Mouse (Mus musculus) liver, embryonic 13.5 days (tissue): ENCODE results near the gene Gm4869. TPM values are rescaled to one million over a fixed set of nuclear protein-coding genes. Genes with fewer than 3 reads are reported as not detected.

Source experiments
- ATAC-seq: fragments of 200-750 bp; cut with Nextera tagmentation; 2 replicates; pipeline ENCODE4 v1.8.0; 2017; ENCODE audit warnings: low read depth, mild to moderate bottlenecking, moderate number of reproducible peaks, moderate library complexity
- DNase-seq: peaks from one replicate; pipeline ENCODE4 v3.0.0; 2022
- H3K27ac ChIP-seq: fragments of 300-500 bp; sonication (generic); 2 replicates; pipeline ENCODE4 v1.5.1; 2015; ENCODE audit warnings: moderate library complexity, mild to moderate bottlenecking, inconsistent platforms
- H3K27me3 ChIP-seq: fragments of 300-500 bp; sonication (generic); 2 replicates; pipeline ENCODE4 v1.6.1; 2015; ENCODE audit warnings: mild to moderate bottlenecking, inconsistent platforms
- H3K36me3 ChIP-seq: fragments of 300-500 bp; sonication (generic); 2 replicates; pipeline ENCODE4 v1.6.1; 2015; ENCODE audit warnings: mild to moderate bottlenecking, inconsistent platforms
- H3K4me1 ChIP-seq: fragments of 300-500 bp; sonication (generic); replicated peaks from 2 replicates; pipeline ENCODE4 v1.6.1; 2015; ENCODE audit warnings: inconsistent platforms
- H3K4me2 ChIP-seq: fragments of 300-500 bp; sonication (generic); 2 replicates; pipeline ENCODE4 v1.6.1; 2015; ENCODE audit warnings: inconsistent platforms, mild to moderate bottlenecking, moderate library complexity
- H3K4me3 ChIP-seq: fragments of 300-500 bp; sonication (generic); replicated peaks from 2 replicates; pipeline ENCODE4 v1.5.1; 2015; ENCODE audit warnings: mild to moderate bottlenecking, inconsistent platforms
- H3K9ac ChIP-seq: fragments of 300-500 bp; sonication (generic); 2 replicates; pipeline ENCODE4 v1.6.1; 2015; ENCODE audit warnings: mild to moderate bottlenecking, inconsistent platforms
- H3K9me3 ChIP-seq: fragments of 300-500 bp; sonication (generic); replicated peaks from 2 replicates; pipeline ENCODE4 v1.6.1; 2016; ENCODE audit warnings: inconsistent platforms
- WGBS: fragments of 180-500 bp; shearing (Covaris S2); methylation state at CpG from one replicate; pipeline ENCODE4 v1.1.7; 2015; ENCODE audit not compliant: insufficient replicate concordance; 5-methylcytosine and 5-hydroxymethylcytosine counted together
- polyA plus RNA-seq: library from polyadenylated mRNA; unstranded; fragments of >200 nt; fragmentation: Nextera tagmentation; extraction: Ambion mirVana; gene quantifications from 2 replicates; pipeline ENCODE4 v1.2.1, GENCODE M21; 2015

The Gm4869 gene
- not detected in 2 replicates for polyA plus RNA-seq

DNA sequence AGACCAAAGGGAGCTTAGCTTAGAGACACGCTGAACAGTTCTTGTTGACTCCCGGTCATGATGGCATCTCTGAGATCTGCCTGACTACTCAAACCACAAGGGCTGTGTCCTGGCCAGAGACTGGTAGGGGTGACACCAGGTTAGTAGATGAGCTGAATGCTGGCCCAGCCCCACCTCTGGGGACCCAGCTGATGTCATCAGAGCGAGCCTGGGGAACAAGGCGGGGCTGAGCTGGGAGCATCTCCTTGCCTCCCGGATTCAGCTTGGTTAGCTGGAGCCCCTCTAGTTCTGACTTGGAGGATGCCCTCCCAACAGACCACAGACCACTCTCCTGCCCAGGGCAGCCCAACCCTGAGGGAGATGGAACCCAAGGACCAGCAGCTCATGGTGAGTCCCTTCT is at the start of gene Gm4869:
Gene Gm4869, plus strand, starts transcription at position 301 of the 400 bp plus-strand sequence.
- no peaks in the 10 kb centered on the region for H3K27me3 ChIP-seq
- peaks cover 54% of the 10 kb centered on the region for H3K36me3 ChIP-seq
- 72% methylated on average over 5 of the region's 5 CpGs for WGBS
- no peaks in the 10 kb centered on the region for H3K9me3 ChIP-seq
- 0 out of 2 replicates have a peak, but pooled peaks have one; percentile 18 for ATAC-seq
- no peak within 1 kb of the TSS for H3K9ac ChIP-seq
- no peak within 1 kb of the TSS for H3K4me3 ChIP-seq
- H3K4me2 ChIP-seq: no peak within 1 kb of the TSS
- no peak for DNase-seq
- no peak within 1 kb of the TSS for H3K27ac ChIP-seq
- no peaks in the 10 kb centered on the region for H3K4me1 ChIP-seq

DNA sequence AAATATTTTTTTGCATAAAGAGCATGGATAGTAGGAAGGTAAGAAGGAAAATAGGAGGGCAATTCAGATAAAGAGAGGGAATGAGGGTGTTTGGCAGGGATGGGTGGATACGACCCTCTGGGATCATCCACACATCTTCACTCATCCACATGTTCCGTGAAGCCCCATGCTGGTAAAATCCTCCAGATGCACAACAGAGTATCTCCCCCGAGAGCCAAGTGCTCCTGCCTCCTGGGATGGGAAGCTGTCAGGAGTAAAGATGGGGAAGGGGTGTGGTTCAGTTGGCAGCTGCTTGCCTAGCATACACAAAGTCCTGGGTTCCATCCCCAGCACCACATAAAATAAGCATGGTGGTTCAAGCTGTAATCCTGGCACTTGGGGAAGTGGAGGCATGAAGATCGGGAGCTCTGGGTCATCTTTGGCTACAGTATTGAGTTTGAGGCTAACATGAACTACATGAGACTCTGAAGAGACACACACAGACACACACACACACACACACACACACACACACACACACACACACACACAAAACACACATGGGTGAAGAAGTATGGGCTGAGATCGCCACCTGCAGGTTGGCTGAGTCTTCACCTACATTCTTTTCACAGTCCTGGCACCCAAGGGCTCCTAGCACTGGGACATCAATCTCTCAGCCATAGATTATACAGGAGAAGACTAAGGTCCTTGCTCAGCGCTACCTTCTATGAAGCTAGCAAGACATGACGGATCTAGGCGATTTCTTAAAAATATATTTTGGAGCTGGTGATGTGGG is 49.1 kb upstream of the Gm4869 start:
- Histone ChIP-seq H3K9ac (no peak overlapping the region), H3K9me3 (no peaks in the 10 kb centered on the region), H3K4me3 (no peak overlapping the region), H3K4me1 (no peaks in the 10 kb centered on the region), H3K36me3 (no peaks in the 10 kb centered on the region), H3K27me3 (peaks cover 8% of the 10 kb centered on the region; the same call in 1 of the 2 replicates), H3K27ac (no peak overlapping the region), H3K4me2 (no peak overlapping the region)
- ATAC-seq (no peak), DNase-seq (no peak)
- 51% methylated on average over 8 of the region's 8 CpGs for WGBS

DNA sequence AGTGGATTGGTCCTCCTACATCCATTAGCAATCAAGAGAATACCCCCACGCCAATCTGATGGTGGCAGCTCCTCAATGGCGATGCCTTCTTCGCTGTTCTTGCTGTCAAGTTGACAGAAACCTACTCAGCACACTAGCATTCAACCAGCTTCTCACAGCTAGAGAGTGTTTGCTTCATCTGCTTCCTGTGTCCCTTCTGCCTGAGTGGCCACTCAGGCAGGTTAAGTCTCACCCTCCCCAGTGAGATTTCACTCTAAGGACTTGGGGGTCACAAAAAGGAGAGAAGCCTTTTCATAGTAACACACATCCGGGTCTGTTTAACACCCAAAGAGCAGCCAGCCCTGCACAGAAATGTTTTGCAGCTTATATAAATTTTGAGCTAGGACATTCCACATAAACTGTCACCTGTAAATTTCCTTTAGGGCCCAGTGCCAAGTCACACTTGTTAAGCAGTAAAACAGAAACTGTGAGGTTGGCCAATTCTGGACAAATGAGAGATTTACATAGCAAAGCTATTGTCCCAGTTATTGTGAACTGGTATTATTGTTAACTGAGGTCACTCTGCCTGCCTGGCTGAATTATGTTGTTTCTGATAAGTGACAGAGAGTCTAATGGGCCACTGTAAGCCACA is 42.7 kb upstream of the Gm4869 start:
- H3K4me1 ChIP-seq: no peaks in the 10 kb centered on the region
- no peak overlapping the region for H3K4me2 ChIP-seq
- DNase-seq (no peak), ATAC-seq (no peak)
- no peak overlapping the region for H3K9ac ChIP-seq
- peaks cover 4% of the 10 kb centered on the region for H3K27me3 ChIP-seq
- H3K36me3 ChIP-seq: no peaks in the 10 kb centered on the region
- 73% methylated on average over 4 of the region's 4 CpGs for WGBS
- no peaks in the 10 kb centered on the region for H3K9me3 ChIP-seq
- no peak overlapping the region for H3K4me3 ChIP-seq
- H3K27ac ChIP-seq: no peak overlapping the region

DNA sequence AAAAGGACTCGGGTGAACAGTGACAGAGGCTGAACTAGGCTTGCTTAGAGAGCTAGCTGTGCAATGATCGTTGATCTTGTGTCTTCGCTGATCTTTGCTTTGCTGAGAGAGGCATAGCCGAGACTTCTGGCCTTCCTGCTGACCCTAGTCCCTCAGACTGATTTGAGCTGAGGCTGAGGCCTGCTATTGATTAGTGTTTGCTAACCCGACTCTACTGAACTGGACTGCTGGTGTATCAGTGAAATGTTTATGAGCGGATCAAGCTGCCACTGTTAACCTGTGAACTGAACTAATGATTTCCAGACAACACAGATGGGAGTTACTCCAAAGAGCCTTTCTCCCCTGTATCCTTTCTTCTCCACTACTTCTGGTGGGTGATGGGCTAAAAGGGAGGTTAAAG is 40.3 kb upstream of the Gm4869 start:
- no peak overlapping the region for H3K27ac ChIP-seq
- H3K4me1 ChIP-seq: no peaks in the 10 kb centered on the region
- H3K4me3 ChIP-seq: no peak overlapping the region
- DNase-seq: no peak
- no peaks in the 10 kb centered on the region; the same call in 1 of the 2 replicates for H3K27me3 ChIP-seq
- H3K9ac ChIP-seq: no peak overlapping the region
- no peak for ATAC-seq
- 73% methylated on average over 6 of the region's 6 CpGs for WGBS
- H3K9me3 ChIP-seq: no peaks in the 10 kb centered on the region
- H3K36me3 ChIP-seq: no peaks in the 10 kb centered on the region
- H3K4me2 ChIP-seq: no peak overlapping the region

DNA sequence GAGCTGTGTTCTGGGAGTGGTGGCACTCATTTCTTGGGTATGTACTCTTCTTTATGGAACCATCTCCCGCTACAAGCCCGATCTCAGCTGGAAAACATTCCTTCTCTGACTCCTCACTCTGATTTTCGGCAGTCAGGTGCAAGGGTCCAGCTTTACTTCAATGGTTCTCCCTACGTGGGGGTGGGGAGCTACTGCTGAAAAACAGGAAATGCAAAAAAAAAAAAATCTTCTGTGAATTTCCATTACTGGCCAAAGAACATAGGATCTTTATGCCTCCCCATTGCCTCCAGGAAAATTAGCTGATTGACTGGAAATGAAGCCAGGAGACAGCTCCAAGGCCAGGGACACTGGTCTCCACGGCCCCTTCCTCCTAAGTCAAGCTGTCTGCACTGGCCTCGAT is 38.8 kb upstream of the Gm4869 start:
- Histone ChIP-seq H3K4me1 (no peaks in the 10 kb centered on the region), H3K4me2 (no peak overlapping the region), H3K9me3 (no peaks in the 10 kb centered on the region), H3K27ac (no peak overlapping the region), H3K36me3 (no peaks in the 10 kb centered on the region), H3K27me3 (no peaks in the 10 kb centered on the region; the same call in 1 of the 2 replicates), H3K4me3 (no peak overlapping the region), H3K9ac (no peak overlapping the region)
- ATAC-seq: no peak
- DNase-seq: no peak
- 42% methylated on average over 6 of the region's 6 CpGs for WGBS

DNA sequence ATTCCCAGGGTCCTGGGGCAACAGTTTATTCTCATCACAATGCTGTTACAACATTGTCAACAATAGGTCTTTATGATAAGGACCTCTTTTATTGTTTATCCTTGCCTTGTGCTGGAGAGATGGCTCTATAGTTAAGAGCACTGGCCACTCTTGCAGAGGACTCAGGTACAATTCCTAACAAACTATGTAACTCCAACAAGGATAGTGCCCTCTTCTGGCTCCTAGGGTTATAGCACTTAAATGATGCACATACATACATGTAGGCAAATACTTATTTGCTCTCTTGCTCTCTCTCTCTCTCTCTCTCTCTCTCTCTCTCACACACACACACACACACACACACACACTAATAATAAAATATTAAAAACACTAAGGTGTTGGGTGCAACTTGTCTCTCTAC is 36.6 kb upstream of the Gm4869 start:
- Histone ChIP-seq H3K27me3 (no peaks in the 10 kb centered on the region), H3K4me1 (no peaks in the 10 kb centered on the region), H3K27ac (no peak overlapping the region), H3K9me3 (no peaks in the 10 kb centered on the region), H3K4me2 (no peak overlapping the region), H3K4me3 (no peak overlapping the region), H3K9ac (no peak overlapping the region), H3K36me3 (no peaks in the 10 kb centered on the region)
- ATAC-seq (no peak), DNase-seq (no peak)

DNA sequence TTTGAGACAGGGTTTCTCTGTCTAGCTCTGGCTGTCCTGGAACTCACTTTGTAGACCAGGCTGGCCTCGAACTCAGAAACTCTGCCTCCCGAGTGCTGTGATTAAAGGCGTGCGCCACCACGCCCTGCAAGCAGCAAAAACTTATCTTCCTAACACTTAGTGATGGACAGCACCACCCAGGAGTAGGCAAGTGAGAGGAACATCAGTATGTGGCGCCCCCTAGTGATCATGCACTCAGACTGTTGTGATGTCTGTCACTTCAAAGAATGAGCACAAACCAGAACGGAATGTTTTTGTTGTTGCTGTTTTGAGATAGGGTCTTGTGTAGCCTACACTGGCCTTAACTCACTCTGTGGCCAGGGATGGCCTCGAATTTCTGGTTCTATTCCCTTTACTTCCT is 34.1 kb upstream of the Gm4869 start:
- Histone ChIP-seq H3K4me2 (no peak overlapping the region), H3K4me1 (no peaks in the 10 kb centered on the region), H3K9me3 (no peaks in the 10 kb centered on the region), H3K4me3 (no peak overlapping the region), H3K27ac (no peak overlapping the region), H3K36me3 (no peaks in the 10 kb centered on the region), H3K27me3 (no peaks in the 10 kb centered on the region), H3K9ac (no peak overlapping the region)
- DNase-seq (peak; percentile 59), ATAC-seq (peak; percentile 69; the same call in 1 of the 2 replicates)
- 17% methylated on average over 8 of the region's 8 CpGs for WGBS

DNA sequence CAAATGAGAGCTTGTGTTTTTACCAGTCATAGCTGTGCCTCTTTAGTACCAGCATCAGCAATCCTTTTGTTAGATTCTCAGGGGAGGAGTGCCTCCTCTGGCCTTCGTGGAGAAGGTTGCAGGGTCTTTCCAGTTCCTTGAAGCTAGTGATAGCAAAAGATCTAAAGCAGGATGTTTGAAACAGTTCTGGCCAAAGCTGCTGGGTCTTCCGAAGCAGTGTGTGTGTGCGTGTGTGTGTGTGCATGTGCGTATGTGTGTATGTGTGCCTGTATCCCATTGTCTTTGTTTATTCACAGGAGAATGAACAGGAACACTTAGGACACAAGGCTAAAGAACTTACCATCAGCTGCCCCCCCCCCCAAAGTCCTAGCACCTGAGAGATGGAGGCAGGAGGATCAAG is 30.8 kb upstream of the Gm4869 start:
- no peak for DNase-seq

DNA sequence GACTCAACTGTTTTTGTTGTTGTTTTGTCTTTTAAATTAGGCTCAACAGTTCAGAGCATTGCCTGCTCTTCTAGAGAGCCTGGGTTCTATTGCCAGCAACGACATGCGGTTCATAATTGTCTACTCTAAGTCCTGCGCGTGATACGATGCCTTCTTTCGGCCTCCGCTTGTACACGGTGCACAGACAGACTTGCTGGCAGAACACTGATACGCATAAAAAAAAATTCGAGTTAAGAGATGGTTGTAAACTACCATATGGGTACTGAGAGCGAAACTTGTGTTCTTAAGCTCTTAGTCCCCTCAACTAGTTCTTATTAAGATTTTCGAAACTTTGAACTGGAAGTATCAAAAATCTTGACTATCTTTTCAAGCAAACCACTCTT is 27.3 kb upstream of the Gm4869 start:
- no peaks in the 10 kb centered on the region for H3K9me3 ChIP-seq
- ATAC-seq: 0 out of 2 replicates have a peak, but pooled peaks have one; percentile 10
- peaks cover 16% of the 10 kb centered on the region for H3K36me3 ChIP-seq
- peak overlapping the region; percentile 79 for H3K4me3 ChIP-seq
- H3K4me2 ChIP-seq: peak overlapping the region; percentile 93
- H3K9ac ChIP-seq: peak overlapping the region; percentile 82
- peak; percentile 10 for DNase-seq
- peaks cover 39% of the 10 kb centered on the region for H3K4me1 ChIP-seq
- peak overlapping the region; percentile 89 for H3K27ac ChIP-seq
- no peaks in the 10 kb centered on the region for H3K27me3 ChIP-seq
- under 1% methylated on average over 12 of the region's 12 CpGs for WGBS

More for the DNA sequence above, 30.8 kb upstream of the Gm4869 start:
- Histone ChIP-seq H3K4me3 (no peak overlapping the region), H3K36me3 (no peaks in the 10 kb centered on the region), H3K9ac (no peak overlapping the region), H3K4me1 (peaks cover 8% of the 10 kb centered on the region; the same call in 1 of the 2 replicates), H3K9me3 (no peaks in the 10 kb centered on the region), H3K27ac (no peak overlapping the region), H3K27me3 (no peaks in the 10 kb centered on the region), H3K4me2 (no peak overlapping the region)
- ATAC-seq: no peak
- WGBS: 51% methylated on average over 4 of the region's 4 CpGs

DNA sequence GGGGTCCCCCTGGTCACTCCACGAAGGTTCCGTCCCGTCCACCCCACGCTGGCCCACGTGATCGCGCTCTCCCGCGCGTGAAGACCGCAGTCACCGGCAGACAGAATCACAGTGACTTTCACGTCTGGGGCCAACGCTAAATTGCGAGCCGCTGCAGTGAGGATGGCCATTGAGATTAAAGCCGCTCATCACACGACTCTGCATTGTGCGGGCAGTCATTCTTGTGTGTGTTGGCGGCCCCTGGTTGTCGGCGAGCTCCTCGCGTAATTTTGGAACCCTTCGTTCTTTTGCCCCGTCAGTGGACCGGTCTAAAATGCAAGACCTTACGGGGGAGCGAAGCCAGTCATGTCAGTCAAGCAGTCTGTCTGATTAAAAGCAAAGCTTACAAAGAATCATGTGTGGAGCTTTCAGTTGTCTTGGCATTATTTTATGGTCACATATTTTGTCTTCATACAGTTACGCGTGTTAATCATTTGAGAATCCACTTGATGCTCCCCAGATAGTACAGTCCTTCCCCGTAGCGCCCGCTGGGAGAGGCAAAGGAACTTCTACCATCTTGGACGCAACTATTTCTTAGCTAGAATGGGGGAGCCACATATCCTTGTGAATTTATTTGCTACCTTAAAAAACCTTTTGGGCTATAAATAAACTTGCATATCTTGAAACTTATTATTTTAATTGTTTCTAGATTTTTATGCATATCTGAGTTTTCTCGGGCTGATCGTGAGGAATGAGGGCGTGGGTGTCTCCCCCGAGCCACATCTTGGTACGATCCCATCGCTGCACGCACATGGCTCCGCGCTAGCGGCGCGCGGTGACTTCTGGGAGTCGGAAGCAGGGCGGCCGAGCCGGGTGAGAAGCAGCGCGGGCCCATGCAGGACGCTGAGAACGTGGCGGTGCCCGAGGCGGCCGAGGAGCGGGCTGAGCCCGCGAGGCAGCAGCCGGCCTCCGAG is 26.7 kb upstream of the Gm4869 start, which contains the start of gene Eif3b:
Gene Eif3b, plus strand, starts transcription at position 840 of the 953 bp plus-strand sequence.
- under 1% methylated on average over 65 of the region's 65 CpGs for WGBS
- Histone ChIP-seq H3K9me3 (no peaks in the 10 kb centered on the region), H3K36me3 (peaks cover 23% of the 10 kb centered on the region), H3K27ac (peak within 1 kb of the TSS; percentile 89), H3K4me3 (peak within 1 kb of the TSS; percentile 79), H3K4me1 (peaks cover 39% of the 10 kb centered on the region), H3K27me3 (no peaks in the 10 kb centered on the region), H3K9ac (peak within 1 kb of the TSS; percentile 95), H3K4me2 (peak within 1 kb of the TSS; percentile 93)
- peak; percentile 87 for ATAC-seq
- DNase-seq: peak; percentile 84
